Mouse (Mus musculus): ENCODE results near the gene Robo1. TPM values are rescaled to one million over a fixed set of nuclear protein-coding genes. Genes with fewer than 3 reads are reported as not detected.

The Robo1 gene
- total RNA-seq (2021): 1 to 10 TPM in 1 of 2 experiments, under 1 TPM in 1; 0.84 to 1.2 TPM
- long read RNA-seq, experiment 1: 0 reads
- long read RNA-seq, experiment 2: 0 reads

DNA sequence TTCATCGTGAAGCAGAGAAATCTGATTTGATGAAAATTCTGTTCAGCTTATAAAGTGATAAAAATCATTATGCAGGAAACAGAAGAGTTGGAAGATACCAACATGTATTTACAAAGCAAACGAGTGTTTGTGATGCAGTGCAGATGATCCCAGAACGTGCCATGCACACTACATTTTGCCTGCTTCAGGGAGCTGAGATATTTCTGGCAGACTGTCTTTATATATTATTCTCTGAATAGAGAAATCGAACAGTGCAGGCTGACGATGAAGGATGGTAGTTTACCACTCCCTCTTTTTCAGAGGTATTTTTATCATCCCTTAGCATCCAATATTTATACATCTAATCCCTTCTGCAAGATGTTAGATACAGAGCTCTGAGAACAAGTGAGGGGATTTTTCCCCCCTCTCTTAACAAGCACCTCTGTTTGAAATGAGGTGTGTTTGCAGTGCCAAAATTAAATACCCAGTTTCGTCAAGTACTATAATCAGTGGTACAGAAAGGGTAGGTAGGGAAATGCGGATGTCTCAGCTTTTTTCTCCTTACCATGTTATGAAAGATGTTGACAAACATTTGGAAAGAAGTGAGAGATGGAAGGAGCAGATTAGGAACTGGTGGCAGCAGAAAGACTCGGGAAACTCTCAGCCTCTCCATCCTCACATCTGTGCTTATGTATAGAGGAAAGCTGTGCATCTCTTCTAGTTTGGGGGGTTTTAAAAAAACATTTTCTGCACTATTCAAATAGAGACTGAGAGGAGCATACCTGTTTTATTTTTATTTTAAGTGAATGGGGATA, at the start of gene Robo1:
TSS of gene Robo1 (plus strand) at position 770 of the 794 bp plus-strand sequence.
- no peak for DNase-seq (ENCODE audit: low spot score)

DNA sequence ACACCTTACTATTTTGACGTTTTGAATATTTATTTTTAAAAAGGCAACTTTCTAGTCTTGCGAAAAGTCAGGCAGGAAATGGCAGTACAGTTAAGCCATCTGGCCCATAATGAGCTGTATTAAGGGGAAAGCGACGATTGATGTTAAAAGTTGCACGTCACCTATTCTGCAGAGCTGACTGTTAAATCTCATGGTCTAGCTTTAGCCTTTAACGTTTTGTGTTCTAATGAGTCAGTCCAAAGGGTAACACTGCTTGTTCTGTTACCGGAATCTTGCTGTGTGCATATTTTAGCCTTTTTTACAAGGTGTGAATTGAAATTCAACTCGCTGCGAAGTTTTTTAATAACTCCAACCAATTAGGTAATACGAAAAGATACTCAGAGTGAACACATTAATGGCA, 40.3 kb upstream of the Robo1 start:
- DNase-seq (ENCODE audit: low spot score): no peak

DNA sequence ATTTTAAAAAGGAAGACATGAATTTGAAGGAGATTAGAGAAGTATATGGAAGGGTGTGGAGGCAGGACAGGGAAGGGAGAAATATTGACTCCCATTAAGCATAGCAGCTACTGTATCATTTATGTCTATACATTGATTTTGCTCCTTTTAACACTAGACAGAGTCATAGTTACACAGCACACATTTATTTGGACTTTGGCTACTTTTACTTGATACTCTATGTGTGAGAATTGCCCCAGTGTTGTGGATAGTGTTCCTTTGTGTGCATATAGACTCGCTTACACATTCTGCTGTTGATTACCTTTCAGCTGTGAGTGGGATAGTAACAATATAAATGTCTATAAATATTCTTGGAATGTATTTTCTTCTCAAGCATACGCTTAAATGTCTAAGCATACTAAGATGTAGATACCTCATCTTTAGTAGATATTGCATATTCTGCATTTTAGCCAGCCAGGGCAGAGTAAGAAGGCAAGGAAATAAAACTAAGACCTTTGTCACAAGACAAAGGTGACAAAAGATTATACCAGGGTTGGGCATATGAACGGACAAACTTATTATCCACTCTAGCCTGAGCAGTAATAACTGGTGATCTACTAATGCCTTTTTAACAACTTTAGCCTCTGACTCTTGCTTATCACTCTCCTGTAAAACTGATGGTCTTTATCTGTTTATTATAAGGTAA, 31.6 kb upstream of the Robo1 start:
- DNase-seq (ENCODE audit: low spot score): no peak

DNA sequence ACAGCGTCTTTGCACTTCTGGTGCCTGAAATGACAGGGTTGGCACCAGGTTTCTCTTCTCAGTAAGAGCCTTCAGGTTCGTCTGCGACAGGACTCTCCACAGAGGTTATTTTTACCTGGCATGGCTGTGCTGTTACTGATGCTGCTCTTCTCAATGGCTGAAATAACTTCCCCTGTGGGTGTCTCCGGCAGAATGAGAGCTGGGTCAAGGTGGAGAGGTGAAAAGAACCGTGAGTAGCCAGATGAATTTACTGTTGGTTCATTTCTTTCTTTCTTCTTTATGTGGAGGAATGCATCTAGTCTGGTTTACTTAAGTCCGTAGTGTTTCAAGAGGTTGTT, 194 bp downstream of the Robo1 start:
- DNase-seq (ENCODE audit: low spot score): no peak

DNA sequence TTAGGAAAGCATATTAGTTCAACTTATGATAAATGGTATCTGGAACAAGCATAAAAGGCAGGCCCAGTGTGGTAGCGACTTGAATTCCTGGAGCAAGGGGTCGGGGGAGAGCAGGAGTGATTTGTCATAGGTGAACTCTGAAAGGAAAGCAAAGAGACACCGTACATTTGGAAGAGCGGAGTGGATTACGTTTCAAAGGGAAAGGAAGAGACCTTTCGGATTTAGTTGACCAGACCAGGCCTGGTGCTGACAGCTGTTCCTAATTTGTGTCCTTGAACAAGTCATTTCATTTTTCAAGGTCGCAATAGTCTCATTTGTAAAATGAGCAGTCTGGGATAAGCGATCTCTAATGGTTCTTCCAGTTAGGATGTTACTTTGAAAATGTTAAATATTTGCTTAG, 19.2 kb downstream of the Robo1 start:
- no peak for DNase-seq (ENCODE audit: low spot score)

DNA sequence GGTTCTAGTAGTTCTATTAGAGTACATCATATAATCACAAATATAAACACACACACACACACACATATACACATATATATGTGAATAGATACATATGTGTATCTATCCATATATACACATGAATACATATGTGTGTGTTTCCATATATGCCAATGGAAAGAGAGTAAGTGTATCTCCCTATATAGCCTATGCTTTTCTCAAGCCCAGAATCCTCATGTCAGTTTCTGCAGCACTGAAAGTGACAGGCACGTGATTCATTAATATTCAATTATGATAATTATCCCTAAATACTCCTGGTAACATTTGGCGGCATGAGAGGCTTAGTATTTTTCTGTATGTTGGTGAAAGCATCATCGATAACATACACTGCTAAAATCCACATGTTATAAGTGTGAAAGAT, 20.5 kb downstream of the Robo1 start:
- DNase-seq (ENCODE audit: low spot score): no peak

DNA sequence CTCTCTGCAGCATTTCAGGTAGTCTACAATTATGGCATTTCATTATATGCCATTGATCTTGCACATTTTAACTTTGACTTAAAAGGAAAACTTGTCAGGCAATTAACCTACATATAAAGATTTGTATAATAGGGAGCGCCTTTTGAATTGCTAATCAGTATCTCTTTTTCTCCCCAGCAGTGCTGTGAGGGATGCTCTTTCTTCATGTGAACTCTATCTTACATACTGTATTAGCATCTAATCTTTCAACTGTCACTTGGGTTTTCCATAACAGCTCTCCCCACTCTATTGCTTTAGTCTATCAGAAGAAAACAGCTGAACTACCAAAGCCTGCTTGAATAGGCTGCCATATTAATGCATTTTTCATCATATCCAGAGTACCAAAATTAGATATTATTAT, 29.7 kb downstream of the Robo1 start:
- DNase-seq (ENCODE audit: low spot score): no peak

DNA sequence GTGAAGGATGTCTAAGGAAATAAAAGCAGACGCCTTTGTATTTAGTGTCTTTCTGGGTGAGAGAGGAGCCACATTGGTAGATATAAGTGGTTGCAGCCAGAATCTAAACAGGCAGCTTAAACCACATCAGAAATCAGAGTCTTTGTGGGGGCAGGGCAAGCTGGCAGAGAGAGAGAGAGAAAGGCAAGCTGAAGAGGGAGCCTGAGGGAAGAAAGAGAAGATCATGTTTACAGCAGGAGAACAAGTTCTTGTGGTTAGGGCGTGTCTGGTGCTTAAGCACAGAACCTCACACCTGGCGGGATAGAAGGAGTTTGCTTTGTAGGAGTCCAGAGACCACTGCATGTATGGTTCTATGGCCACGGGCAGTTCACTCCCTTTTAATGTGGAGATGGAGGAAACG, 42.3 kb downstream of the Robo1 start:
- DNase-seq (ENCODE audit: low spot score): no peak

DNA sequence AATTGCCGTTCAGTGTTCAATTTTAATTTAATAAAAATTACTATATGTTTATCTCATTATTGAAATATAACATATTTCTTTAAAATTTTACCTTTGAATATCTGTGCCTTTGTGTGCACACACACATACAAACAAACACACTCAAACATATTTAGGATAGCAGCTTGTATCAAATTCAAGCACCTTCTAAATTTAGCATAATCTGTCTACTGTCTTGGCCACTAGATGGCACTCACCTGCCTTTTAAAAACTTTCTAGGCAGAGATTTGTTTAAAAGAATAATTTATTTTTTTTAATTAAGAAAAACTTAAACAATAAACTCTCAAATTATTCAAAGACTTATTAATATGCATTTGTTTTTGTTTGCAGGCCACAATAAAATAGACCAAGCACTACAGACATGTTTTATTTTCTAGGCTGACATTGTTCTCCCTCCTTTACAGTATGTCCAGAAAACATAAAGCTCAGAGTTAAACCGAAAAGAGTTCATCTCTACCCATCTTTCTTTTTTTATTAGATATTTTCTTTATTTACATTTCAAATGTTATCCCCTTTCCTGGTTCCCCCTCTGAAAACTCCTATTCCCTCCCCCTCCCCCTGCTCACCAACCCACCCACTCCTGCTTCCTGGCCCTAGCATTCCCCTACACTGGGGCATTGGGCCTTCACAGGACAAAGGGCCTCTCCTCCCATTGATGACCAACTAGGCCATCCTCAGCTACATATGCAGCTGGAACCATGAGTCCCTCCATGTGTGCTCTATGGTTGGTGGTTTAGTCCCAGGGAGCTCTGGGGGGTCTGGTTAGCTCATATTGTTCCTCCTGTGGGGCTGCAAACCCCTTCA, 48.6 kb downstream of the Robo1 start:
- peak; percentile 4 for DNase-seq (ENCODE audit: low spot score)

DNA sequence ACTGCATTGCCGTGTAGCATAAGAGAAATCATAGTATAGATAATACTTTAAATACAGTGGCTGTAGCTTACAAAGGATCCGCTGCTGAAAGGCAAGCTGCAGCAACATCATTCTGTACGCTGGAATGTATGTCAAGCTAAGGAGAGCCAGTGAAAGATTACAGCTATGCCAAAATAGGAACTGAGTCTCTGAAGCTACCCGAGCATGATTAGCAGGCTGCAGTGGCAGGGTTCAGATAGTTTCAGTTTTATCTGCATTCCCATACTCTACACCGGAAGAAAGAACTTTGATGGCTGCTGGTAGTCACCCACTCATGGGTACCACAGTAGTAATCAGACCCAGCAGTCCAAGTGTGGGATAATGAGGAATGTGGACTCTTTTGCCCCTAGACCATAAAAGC, 68.8 kb downstream of the Robo1 start:
- no peak for DNase-seq (ENCODE audit: low spot score)

DNA sequence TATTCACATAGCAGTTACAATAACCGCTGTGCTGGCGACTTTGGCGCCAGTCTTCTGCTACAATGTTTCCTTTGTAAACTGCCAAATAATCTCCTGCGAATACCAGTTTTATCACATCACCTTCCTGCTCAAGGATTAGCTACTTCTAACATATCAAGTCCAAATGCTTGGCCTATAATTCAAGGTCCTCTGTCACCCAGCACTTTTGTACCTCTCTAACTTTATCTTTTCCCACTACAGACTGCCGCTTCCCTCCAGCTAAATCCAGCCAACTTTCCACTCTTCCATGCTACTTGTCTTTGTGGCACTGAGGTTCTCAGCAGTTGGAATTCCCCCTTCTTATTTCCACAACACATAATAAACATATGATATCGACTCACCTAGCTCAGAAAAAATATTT, 73.7 kb downstream of the Robo1 start:
- no peak for DNase-seq (ENCODE audit: low spot score)

DNA sequence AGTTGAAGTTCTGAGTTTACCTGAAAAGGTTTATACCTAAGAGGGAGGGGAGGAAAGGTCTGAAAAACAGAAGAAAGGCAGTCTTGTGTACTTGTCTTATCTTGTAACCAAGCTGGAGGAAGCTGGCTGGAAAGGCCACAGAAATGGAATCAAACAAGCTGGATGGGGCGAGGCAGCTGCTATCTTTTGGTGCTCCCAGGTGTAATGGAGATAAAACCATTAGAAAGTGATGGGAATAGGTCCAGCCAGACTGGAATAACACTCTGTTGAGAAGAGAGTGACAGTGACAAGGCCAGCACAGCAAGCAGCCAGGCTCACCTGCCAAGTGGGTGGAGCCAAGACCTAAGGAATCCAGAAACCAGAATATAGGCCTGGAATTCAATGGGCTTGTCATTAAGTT, 75.5 kb downstream of the Robo1 start:
- no peak for DNase-seq (ENCODE audit: low spot score)

DNA sequence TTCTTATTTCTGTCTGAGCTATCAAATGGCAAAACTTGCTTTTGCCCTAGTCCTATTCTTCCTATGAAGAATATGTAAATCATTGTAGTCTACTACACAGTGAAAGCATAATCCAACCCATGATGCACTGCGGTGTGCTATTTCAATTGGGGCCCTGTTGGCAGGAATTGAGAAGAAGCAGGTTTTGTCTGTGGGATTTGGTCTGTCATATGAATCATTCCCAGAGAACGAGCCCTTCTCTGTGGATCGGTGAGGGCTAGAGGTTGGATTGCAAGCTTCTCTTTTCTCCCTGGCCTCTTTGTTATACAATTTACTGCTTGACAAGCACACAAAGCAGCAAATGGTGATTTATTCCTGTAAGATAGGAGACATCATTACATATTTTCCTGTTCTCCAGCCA, 85.4 kb downstream of the Robo1 start:
- DNase-seq (ENCODE audit: low spot score): no peak

DNA sequence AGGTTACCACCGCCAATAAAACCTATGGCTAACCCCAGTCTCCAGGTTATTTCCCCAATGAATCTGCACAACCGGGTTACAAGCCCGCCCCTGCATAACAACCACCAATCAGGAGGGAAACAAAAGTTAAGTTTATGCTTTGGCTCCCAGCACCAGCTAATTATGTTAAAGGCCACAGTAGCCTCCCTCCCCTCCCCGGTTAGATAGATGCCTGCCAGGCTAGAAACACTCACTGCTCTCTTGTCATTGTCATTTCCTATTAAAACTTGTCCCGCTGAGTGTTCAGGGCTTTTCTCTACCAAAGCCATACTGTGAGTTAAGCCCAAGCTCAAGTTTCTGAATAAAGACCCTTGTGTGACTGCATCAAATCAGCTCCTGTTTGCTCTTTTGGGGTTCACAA, 90.7 kb downstream of the Robo1 start:
- DNase-seq (ENCODE audit: low spot score): no peak

DNA sequence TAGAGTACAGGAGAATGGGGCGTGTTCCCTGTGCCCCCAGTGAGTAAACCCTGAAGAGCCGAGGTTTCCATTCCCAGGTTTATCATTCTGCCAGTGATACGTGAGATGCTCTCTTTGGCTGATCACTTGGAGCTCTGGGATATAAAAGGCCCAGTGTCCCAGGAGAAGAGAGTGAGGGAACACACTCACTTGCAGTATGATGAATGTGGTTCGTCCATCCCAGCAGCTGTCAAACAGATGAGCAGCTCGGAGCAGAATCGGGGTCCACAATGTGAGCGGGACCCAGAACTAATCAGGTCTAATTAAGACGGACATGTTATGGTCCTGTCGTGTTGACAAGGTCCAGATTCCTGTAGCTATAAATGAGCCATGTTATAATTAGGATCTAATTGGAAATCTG, 94.3 kb downstream of the Robo1 start:
- no peak for DNase-seq (ENCODE audit: low spot score)

DNA sequence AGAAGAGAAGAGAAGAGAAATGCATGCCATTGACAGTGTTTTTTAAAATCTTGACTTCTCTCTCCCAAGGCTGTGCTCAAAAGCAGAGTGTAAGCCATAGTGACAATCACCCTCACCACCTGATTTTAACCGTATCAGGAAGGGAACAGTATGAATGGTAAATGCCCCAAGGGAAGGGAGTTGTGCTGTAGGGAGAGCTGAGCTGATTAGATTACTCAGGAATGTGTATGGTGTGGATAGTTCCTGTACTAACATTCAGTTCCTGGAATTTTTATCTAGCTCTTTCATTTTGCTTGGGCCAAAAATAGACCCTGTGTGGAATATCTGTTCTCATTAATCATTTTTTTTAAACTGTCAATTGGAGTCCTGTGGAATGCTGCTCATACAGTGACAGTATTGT, 101.7 kb downstream of the Robo1 start:
- DNase-seq (ENCODE audit: low spot score): no peak

DNA sequence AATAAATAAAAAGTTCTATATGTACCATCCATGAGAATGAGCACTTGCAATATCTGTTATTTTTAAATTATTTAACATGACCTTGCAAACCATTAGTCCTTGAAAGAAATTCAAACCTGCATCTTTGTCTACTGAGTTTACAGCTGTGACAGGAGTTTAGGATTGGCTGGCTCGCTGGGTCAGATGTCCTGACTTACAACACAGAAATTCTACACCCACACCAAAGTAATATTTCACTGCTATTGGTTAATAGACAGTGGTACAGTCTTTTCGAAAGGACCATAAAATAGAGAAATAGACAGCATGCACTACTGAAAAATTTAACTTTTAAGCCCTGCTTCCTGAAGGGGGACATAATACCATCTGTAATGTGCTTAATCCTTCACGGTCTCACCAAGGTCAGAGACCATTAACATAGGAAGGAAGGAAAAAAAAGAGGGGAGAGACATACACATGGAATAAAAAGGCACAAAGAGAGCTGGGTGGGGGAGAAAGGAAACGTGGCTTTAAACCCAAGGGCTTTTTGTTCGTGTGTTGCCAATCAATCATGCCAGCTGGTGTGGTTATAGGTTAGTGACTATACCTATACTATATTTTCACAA, 103.7 kb downstream of the Robo1 start:
- no peak for DNase-seq (ENCODE audit: low spot score)

DNA sequence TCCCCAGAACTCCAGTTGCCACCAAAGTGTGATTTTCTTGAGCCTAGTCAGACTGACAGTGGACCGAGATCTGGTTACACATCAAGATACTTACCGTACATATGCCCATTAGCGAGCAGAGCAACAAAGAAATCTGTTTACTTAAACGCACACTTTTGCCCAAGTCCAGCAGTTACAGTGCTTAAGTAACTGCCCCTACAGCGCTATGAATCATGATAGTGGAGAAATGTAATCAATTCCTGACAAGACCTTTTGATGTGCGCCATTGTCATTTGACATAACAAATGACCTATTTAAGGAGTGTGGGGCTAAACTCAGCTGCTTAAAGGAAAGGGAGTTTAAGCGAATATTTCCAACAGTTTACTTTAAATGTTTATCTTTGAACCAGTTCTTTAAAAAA, 104.8 kb downstream of the Robo1 start:
- DNase-seq (ENCODE audit: low spot score): no peak

DNA sequence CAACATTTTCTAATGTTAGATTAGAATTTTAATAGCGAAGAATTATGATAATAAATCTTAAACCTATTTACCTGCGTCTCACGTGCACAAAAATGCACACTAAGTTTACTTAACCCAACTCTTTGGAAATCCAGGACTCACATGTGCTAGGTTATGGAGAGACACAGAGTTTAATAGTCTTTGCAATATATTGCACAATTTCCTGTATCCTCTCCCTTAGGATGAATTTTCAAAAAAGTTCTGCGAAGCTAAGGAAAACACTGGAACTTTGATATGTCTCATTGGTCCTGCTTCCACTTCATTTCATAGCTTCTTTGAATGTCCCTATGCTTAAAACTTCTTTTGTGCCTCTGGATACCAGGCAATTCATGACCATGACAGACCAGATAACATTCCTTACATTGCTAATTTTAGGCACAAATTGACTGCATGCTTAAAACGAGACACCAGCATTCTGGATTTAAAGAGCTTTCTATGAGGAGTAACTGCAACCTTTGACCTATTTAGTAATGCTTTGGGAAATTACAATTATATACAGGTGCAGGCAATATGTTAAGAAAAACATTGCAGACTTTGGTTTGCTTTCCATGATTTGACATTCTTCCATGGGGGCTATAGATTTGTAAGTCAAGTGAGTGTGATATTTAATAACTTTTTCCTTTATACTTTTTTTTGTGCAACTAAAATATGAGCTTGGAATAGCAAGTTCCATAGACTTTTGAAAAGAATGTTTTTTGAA, 111.4 kb downstream of the Robo1 start:
- no peak for DNase-seq (ENCODE audit: low spot score)

DNA sequence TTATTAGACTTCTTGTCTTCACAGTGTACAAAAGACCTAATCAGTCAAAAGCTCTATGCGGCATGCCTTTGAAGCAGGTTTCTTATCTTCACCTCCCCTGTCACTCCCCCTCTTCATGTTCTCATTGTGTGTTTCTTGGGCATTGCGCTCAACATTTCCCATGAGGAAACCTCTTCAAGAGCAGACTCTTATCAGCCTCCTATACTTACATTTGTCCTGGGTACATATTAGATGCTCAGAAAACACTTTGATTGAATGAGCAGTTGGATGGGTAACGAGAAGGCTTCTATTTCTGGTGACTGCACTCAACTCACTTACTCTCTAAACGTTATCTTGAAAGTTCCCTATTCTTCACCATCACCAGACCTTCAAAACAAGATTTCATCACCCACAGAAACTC, 114.3 kb downstream of the Robo1 start:
- DNase-seq (ENCODE audit: low spot score): no peak

DNA sequence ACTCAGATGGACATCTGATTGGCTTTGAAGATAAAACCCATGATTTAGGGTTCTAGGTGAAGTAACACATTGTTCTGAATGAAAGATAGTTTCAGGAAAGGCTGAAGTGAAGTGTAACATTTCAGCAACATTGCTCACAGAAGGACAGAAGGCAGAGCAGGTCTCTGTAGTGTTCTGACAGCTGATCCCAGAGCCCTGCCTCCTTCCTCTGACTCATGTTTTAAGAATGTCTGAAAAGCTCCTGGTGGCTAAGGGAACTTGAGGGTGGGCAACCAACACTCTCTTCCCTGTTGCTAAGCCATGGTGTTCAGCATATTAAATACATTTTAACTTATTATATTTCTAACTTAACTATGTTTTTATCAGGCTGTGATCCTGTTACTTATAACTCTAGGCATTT, 126.3 kb downstream of the Robo1 start:
- DNase-seq (ENCODE audit: low spot score): no peak

Measured in gastrocnemius, adult 18-20 months (tissue).